Mouse (Mus musculus) neural tube, embryonic 10.5 days (tissue): ENCODE measurements at regions not wholly inside any gene's neighbourhood (a gene's known extent, or its start where the extent isn't known, plus 50 kb on each side); places are given as distances from the start of the nearest gene placed in this dataset.

Experiments
- DNase-seq: peaks from one replicate; pipeline ENCODE4 v3.0.0-alpha.2; 2017; ENCODE audit warnings: low spot score; ENCODE audit errors: extremely low spot score

DNA sequence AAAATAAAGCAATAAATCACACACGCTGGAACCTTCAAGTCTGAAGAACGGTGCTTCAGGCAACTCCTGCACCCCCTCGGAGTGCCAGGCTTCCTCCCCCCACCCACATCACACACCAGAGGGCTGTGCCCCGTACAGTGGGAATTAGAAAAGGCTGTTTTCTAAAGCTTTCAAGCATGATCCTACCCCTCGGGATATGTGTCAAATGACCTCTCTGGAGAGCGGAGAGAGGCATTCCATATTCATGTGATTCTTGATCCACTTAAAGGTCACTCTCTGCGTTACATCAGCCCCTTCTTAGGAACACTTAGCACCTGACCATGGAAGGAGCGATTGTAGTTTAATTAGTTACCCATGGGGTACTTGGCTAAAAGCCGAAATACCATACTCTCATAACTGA, 119.1 kb upstream of the Slc24a5 start:
- DNase-seq = no peak

DNA sequence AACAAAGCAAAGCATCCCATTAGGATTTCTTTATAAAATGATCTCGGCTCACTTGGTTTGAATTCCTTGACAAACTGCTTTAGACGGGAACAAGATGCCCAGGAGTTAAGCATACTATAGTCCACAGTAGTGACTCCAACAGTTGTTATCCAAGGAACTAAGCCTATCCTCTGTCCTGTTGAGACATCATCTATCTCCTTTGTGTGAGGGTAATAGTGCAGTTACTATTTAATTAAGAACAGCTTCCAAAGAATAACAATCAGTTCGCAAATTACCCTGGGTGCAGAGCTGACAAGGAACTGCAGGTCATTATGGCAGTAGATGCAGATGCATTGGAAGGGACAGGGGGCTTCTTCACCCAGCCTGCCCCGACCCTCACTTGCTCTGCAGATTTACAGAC, 115.7 kb upstream of the Slc24a5 start:
- no peak for DNase-seq

DNA sequence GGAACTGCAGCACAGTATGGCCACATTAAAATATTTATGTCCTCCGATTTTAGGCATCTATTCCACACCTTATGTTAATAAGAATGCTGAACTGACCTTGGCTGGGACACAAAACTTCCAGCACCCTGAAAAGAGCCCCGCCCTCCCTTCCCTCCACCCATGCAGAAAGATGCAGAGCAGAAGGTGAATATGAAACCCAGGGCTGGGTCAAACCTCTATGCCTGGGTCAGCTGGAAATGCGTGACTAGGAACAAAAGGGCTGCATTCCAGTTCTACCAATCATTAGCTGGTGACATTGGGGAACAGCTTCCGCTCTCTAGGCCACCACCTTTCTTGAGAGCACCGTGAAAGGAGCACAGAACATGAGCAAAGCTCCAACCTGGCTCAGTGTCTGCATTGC, 114.9 kb upstream of the Slc24a5 start:
- DNase-seq = no peak

DNA sequence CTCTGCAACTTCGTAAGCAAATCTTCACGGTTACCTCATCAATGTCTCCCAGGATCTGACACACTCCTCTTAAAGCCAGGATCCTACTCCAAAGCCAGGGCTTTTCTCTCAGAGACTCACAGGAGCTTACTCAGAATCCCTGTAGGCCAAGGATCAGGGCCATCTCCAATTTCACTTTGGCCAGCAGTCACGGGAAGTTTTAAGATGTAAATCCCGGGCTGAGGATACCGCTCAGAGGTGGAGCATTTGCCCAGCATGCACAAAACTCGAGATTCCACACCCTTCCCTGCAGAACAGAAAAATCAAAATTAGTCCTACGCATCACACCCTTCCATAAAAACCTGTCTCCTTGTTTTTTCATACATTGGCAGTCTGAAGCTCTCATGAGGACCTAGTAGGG, 112.1 kb upstream of the Slc24a5 start:
- DNase-seq = no peak

DNA sequence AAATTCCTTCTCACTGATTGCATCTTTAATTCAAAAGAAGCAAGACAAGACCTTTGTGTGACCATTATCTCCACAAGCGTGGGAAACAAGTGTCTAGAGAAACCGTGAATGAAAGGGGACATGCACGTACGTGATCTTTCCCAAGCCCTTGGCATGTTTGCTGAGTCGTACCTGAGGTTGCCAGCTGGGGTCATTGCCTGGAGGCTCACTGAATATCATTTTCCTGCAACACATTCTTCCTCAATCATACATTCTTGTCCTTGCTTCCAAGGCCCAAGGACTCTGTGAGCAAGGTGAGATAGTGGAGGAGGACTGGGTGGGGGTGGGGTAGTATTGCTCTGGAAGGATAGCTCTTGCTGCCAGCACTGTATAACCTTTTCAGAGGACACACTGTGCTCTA, 108.5 kb upstream of the Slc24a5 start:
- no peak for DNase-seq

DNA sequence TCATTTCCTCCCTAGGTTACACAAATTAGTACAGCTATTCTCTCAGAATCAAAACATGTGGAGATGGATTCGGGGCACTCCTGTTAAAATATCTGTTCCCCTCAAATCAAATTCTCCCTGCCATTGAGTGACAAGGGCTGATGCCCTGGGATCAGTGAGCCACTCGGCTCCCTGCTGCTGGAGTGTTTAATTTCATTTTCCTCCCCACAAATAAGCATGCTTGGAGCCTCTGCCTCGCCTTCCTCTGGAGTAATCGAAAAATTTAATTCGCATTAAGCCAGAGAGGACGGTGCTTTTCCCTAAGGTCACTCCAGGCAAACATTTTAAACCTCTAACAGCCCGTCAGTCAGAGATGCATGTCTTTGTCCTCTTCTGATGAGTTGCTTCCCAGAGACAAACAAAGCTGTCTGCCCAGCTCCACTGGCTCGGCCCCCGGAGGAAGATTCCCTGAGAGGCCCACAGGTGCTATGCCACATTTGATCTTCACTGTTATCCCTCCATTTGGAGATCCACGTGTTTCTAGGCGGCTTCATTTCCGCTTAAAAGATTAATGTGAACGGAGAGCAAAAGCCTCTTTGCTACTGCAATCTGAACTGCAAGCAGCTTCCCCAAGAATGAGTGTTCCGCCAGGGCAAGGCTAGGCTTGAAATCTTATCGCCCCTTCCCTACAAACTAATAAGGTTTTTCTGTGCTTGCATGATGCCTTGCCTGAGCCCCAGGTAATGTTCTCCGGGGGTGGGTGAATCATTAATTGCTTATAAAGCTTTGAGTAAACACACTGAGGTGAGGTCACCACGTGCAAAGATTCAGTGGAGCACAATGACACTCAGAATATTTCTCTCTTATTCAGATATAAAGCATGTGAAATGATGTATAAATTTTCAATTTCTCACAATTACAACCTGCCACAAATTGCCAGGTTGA, 95.8 kb upstream of the Slc24a5 start:
- DNase-seq = no peak

DNA sequence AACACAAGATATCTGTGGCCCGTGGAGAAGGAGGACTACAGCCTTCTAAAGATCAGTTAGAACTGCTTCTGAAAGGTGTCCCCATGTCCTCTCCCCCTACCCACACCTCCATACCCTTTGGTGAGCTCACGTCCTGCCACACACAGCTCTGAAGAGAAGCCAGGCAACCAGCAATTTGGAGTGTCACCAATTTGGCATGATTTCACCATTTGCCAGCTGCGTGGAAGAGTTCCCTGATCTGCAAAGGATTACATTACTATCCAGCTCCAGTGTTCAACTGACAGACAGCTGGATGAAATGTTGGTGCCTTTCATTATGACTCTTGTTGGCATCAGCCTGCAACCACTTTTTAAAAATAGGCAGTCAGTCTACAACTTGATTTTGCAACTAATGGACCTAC, 92.8 kb upstream of the Slc24a5 start:
- DNase-seq = no peak

DNA sequence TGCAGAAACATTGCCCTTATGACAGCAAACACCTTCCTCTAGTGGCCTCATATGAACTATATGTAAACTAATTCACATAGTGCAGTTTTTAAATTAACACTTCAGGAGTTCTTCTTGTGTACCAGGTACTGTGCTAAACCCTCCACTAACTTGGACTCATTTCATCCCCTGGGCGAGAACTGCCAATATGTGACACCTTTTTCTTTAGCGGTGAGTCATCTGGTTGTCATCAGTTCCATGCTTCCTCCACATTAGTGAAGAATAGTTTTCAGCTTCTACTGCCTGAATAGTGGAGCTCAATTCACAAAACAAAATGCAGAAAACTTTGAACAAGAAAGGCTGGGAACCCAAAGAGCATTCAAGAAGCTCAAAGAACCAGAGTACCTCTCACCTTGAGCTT, 76.9 kb upstream of the Slc24a5 start:
- DNase-seq = no peak

DNA sequence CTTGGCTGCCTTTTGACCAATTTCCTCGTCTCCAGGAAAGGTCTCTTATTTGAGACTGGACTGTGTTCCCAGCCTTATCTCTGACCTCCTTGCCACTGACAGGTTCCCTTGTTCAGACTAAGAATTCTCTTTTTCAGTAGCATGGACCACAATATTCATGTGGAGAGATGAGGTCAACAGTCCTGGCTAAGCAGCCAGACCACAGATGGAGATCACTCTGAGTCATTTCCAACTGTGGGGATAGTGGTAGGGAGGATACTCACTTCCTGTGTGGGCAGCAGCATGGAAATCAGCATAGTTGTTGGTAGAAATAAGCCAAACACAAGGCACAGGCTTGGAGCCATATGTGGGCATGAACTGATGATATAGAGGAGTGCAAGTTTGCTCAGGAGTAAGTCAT, 52.9 kb upstream of the Slc24a5 start:
- no peak for DNase-seq

DNA sequence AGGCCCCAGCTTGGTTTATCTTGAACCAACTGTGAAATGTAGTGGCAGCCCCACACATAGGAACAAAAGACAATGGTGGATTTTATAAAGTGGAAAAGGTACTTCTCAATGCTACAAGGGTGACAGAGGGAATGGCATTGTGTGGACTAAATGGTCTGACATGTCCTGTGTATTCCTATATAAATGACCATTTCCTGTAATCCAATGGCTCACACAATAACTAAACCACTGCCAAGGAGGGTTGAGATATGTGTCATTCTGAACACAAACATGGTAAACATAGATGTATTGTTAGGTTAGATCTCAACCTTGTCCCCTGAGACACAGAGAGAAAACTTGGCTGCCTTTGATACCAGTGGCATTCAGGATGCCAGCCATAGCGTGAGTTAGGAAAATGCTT, 51.0 kb upstream of the Slc24a5 start:
- DNase-seq = no peak
